Mouse (Mus musculus) right cerebral cortex, adult 18-20 months (tissue): Measurements from ENCODE around the gene Mocs3.

Source experiments
- DNase-seq: peaks from one replicate; pipeline ENCODE4 v3.0.0; 2022; ENCODE audit warnings: mixed read lengths

Gene Mocs3

GRCm38 (mm10) chr2:168230026-168230728 lies at the start of gene Mocs3, which contains the start of the genes Gm20716 and Dpm1:
TSS of gene Mocs3 (plus strand) at chr2:168230622.
TSS of gene Gm20716 (minus strand) at chr2:168230364.
TSS of gene Dpm1 (minus strand) at chr2:168230591.
- peak; percentile 90 for DNase-seq

GRCm38 (mm10) chr2:168191856-168192255 lies 38.6 kb upstream of the Mocs3 start:
- no peak for DNase-seq

- no peak for DNase-seq
Measured at GRCm38 (mm10) chr2:168193685-168194084, 36.7 kb upstream of the Mocs3 start.

DNA sequence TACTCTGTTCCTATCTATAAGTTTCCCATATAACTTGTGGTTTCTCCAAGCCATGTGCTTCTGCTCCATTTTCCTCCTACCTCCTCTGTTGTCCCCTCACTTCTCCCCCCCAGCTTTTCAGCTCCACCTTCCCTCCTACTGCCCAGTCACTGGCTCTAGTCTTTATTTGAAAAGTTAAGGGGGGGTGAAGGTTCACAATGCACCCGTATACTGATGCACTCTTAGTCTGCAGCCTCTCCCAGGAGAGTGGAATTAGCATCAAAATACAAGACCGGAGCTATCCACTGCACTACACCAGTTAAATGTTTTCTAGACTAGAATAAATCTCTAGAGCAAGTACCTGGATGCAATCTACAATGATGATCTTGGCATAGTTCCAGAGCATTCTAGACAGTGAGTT lies 34.7 kb upstream of the Mocs3 start:
- no peak for DNase-seq

GRCm38 (mm10) chr2:168198421-168198820 lies 32.0 kb upstream of the Mocs3 start:
- DNase-seq: no peak

DNA sequence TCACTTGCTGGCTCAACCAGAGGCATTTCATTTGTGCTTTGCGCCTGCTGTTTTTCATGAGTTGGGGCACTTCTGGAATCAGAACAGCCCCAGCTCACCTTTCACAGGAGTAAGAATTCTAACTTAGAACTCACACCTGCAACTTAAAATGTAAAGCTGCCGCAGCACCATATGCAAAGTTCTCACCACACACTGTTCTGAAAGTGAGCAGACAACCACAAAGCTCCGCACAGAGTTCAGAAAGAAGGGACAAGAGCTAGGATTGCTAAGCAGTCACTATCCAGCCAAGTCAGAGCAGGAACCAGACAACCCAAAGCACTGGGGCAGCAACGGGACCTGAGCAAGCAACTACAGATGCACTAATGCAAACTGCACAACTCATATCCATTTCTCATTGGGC lies 30.9 kb upstream of the Mocs3 start:
- no peak for DNase-seq

DNA sequence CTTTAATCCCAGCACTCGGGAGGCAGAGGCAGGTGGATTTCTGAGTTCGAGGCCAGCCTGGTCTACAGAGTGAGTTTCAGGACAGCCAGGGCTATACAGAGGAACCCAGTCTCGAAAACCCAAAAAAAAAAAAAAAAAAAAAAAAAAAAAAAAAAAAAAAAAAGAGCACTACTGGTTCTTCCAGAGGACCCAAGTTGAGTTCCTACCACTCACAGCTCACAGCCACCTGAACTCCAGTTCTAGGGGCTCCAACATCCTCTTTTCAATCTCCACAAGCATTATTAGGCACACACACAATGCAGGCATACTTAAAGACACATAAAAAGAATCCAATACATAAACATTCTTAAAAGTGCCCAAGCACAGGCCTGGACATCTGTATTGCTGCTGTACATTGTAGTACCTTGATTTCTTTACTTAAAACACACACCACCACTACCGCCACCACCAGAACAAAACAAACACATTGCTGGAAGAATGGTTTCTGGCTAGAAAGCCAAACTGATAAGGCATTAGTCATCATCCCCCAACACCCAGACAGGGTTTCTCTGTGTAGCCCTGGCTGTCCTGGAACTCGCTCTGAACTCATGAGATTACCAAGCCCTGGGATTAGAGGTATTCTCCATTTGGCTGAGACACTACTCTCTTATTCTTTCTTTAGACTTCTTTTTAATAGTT lies 30.3 kb upstream of the Mocs3 start:
- DNase-seq: no peak

GRCm38 (mm10) chr2:168204476-168204999 lies 25.9 kb upstream of the Mocs3 start:
- no peak for DNase-seq

- peak; percentile 93 for DNase-seq
Measured at GRCm38 (mm10) chr2:168205265-168205664, 25.2 kb upstream of the Mocs3 start.

DNA sequence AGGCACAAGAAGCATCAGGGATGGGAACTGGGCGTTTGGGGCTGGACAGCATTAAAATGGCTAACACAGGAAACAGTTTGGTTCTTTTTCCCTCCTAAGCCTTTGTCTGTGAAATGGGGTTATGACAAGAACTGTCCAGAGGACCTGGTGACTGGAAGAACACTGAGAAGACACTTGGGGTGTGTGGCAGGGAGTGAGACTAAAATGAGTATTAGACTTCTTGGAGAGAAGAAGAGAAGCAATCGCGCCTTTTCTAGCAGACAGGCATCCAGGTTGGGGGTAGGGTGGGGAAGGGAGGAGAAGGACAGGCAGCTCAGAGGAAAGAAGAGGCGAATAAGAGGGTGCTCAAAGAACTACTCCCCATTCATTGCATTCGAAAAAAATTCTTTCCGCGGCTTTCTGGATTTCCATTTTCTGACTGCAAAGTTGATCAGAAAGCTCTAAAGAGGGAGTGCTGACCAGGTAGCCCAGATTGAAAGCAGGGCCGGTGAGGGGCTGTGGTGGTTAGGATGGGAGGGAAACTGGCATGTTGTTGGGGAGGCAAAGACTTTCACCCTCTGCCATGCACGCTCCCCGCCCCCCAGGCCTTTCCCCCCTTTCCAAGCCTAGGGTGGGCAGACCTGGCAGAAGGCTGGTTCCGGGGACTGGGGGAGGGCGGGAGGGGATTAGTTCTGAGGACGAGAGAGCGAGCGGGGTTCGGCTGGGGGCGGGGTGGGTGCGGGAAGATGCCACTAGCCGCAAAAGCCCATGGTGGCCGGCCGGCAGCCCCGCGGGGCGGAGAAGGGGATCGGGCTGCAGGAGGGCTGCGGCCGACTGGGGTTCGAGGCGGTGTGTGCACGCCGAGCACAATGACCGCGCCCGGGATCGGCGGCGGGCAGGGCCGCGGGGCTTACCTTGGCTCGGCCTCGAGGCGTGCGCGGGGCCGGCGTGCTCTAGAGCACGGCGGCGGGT lies 24.5 kb upstream of the Mocs3 start:
- peak; percentile 29 for DNase-seq

GRCm38 (mm10) chr2:168206725-168207644 lies 23.4 kb upstream of the Mocs3 start, which contains the start of gene Adnp:
TSS of gene Adnp (minus strand) at chr2:168207112.
- DNase-seq: peak; percentile 94

- DNase-seq: no peak
Measured at GRCm38 (mm10) chr2:168207883-168208282, 22.5 kb upstream of the Mocs3 start.

- no peak for DNase-seq
Measured at GRCm38 (mm10) chr2:168213788-168214397, 16.5 kb upstream of the Mocs3 start.

DNA sequence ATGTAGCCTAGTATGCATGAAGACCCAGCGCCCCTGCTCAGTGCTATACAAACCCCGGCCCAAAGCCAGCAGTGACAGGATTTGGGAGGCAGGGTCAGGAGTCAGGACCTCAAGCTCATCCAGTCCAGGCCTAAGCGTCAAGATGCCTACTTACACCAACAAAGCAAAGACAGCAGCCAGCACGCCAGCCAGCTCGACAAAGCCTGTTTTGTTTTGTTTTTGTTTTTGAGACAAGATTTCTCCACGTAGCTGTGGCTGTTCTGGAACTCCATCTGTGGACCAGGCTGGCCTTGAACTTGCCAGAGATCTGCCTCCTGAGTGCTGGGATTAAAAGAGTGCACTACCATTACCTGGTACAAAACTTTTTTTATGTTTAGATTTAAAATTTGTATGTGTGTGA lies 7.1 kb upstream of the Mocs3 start:
- DNase-seq: no peak

- peak; percentile 62 for DNase-seq
Measured at GRCm38 (mm10) chr2:168229116-168230025, 1.1 kb upstream of the Mocs3 start.

GRCm38 (mm10) chr2:168230773-168231470 lies 500 bp downstream of the Mocs3 start:
- DNase-seq: peak; percentile 23

GRCm38 (mm10) chr2:168231471-168231829 lies 1.0 kb downstream of the Mocs3 start:
- no peak for DNase-seq

DNA sequence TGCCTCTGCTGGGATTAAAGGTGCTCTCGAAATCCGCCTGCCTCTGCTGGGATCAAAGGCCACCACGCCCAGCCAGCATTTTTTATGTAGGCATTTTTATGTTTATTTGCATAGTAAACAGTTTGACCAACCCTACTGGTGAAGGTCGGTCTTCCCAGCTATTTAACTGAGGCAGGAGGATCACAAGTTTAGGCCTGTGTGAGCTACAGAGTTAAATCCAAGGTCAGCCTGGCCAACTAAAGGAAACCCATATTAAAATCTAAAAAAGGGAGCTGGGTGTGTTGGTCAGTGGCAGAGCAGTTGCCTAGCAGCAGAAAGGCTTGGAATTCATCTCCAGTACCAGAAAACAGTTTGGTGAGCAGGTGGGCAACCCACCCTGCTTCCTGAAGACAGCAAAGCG lies 2.9 kb downstream of the Mocs3 start:
- DNase-seq: no peak

GRCm38 (mm10) chr2:168238335-168238734 lies 7.9 kb downstream of the Mocs3 start:
- no peak for DNase-seq

DNA sequence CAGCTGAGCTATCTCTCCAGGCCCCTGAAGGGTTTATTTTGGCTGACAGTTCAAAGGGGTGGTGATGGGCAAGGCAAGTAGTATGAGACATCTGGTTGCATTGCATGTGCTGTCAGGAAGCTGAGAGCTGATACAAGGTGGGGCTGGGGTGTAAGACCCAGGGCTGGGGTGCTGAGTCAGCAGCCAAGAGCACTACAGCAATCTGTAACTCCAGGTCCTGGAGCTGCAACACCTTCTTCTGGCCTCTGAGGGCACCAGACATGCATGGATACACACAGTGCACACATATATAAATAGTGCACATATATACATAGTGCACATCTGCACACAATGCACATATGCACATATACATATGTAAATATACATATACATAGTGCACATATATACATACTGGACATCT lies 12.4 kb downstream of the Mocs3 start:
- DNase-seq: no peak
